Mouse (Mus musculus) stomach, postnatal 0 days (tissue): Measurements from ENCODE around the gene Safb.

Source experiments
- CTCF ChIP-seq: IDR thresholded peaks from 2 replicates; pipeline ENCODE4 v1.5.1; 2016; ENCODE audit warnings: antibody characterized with exemption, low read depth, mild to moderate bottlenecking, moderate library complexity
- EP300 ChIP-seq: optimal IDR thresholded peaks from 2 replicates; pipeline ENCODE3; 2016; ENCODE audit warnings: antibody characterized with exemption

GRCm38 (mm10) chr17:56548605-56549105 is 36.0 kb upstream of the Safb start:
- TF ChIP-seq EP300 (no peak), CTCF (no peak)
